Mouse (Mus musculus) liver, postnatal 0 days (tissue): ENCODE data around the gene Eps15l1.

Experiments
- CTCF ChIP-seq: sonication (generic); IDR thresholded peaks from 2 replicates; pipeline ENCODE4 v1.5.1; 2016; ENCODE audit warnings: antibody characterized with exemption, low read depth
- EP300 ChIP-seq: IDR thresholded peaks from 2 replicates; pipeline ENCODE4 v1.6.1; 2016; ENCODE audit warnings: antibody characterized with exemption, low read depth, mild to moderate bottlenecking

DNA sequence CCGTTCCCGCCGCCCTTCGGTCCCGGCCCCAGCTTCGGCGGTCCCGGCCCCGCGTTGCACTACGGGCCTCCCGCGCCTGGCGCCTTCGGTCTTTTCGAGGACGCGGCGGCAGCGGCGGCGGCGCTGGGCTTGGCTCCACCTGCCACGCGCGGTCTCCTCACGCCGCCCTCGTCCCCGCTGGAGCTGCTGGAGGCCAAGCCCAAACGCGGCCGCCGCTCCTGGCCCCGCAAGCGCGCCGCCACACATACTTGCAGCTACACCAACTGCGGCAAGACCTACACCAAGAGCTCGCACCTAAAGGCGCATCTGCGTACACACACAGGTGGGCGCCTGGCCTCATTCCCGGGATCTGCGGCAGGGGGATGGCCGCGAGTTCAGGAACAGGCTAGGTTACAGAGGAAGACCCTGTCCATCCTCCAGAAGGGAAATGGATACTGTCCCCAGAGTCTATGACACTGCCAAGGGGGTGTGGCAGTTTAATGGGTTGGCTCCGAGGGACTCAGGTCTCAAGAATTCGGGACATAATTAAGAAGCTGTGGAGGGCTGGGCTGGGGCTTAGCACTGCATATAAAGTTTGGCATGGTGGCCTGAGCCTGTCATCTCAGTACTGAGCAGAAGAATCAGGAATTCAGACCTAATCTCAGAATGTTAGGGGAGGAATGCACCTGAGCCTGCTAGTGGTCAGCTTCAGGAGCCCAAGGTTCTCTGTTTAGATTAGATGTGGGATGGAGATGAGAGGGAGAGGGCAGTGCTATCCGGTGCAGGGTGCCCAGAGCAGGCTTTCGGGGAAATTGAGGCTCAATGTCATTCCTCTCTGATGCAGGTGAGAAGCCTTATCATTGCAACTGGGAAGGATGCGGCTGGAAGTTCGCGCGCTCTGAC lies 101.1 kb downstream of the Eps15l1 start:
- TF ChIP-seq EP300 (no peak), CTCF (no peak)
